Mouse (Mus musculus): ENCODE measurements around the gene Elp5. TPM values are rescaled to one million over a fixed set of nuclear protein-coding genes. Genes with fewer than 3 reads are reported as not detected.

Elp5 gene
- total and polyA plus RNA-seq, 3 experiments: 95.9 to 177 (median 119) TPM

DNA sequence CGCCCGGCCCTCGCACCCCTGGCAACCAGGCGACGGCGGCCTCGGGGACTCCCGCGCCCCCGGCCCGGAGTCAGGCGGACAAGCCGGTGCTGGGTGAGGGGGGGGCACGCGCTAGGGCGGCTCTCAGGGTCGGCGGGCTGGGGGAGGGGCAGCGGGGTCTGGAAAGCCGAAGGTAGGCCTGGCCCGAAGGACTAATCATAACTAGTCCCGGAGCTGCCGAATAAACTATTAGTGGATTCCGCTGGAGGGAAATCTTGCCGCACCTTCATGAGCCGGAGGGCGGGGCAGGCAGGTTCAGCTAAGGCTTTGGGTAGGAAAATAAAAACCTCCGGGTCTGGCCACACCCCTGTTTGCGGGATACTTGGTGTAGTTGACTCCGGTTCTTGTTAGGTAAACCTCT lies 46.2 kb downstream of the Elp5 start:
- Histone ChIP-seq H3K79me2 (replicated peaks; ENCODE audit: control insufficient read depth, extremely low read depth, insufficient read depth, poor library complexity, severe bottlenecking) (no peaks in the 10 kb centered on the region), H3K27ac (ENCODE audit: insufficient read depth, low read depth) (no peak overlapping the region), H3K4me2 (ENCODE audit: insufficient read depth, low read depth, poor library complexity, severe bottlenecking) (peak overlapping the region; percentile 92), H3K36me3 (replicated peaks in 1 of 2; ENCODE audit: control insufficient read depth in 1 of 2, insufficient read depth in 1 of 2, low read length in 1 of 2) (no peaks in the 10 kb centered on the region), H3K9ac (ENCODE audit: insufficient read depth, low read depth) (no peak overlapping the region), H3K4me3 (replicated peaks in 1 of 3; ENCODE audit: low read depth in 2 of 3, low read length in 2 of 3, poor library complexity in 1 of 3) (peak overlapping the region in 1 of 3 experiments; percentile 51), H3K4me1 (ENCODE audit: control insufficient read depth in 1 of 2, insufficient read depth in 2 of 2) (peaks cover 2 to 49% of the 10 kb centered on the region in 2 experiments), H3K27me3 (replicated peaks) (peaks cover 65% of the 10 kb centered on the region), H3K9me3 (replicated peaks; ENCODE audit: low read length) (no peaks in the 10 kb centered on the region)
- in situ Hi-C loops (cut with MboI; ENCODE audit: low pct_ligation_motif_present, low pct_unique_long_range_greater_than_20kb, low sequenced_read_pairs): no loop called here
- no peak for DNase-seq (ENCODE audit: extremely low read depth)
- dilution Hi-C loops (cut with MboI; ENCODE audit: extremely low pct_ligation_motif_present, extremely low pct_unique_long_range_greater_than_20kb, low sequenced_read_pairs): no loop called here
- TF ChIP-seq MAX (IDR thresholded peaks at IDR 0.05; ENCODE audit: low read length) (no peak), CHD1 (IDR thresholded peaks at IDR 0.05; ENCODE audit: low read depth, low read length) (no peak), ZMIZ1 (IDR thresholded peaks at IDR 0.05; ENCODE audit: low read depth, low read length) (no peak), JUN (IDR thresholded peaks at IDR 0.05; ENCODE audit: insufficient read depth, low read depth, low read length) (no peak), USF2 (conservative IDR thresholded peaks at IDR 0.05; ENCODE audit: low read depth, low read length) (no peak), MAFK (IDR thresholded peaks at IDR 0.05; ENCODE audit: insufficient replicate concordance, low read length) (no peak), HCFC1 (IDR thresholded peaks at IDR 0.05; ENCODE audit: low read depth, low read length) (no peak)

- in situ Hi-C loops (cut with MboI; ENCODE audit: low pct_ligation_motif_present, low pct_unique_long_range_greater_than_20kb, low sequenced_read_pairs): no loop called here
- DNase-seq (ENCODE audit: extremely low read depth): peak; percentile 70
- peaks cover 60% of the 10 kb centered on the region for H3K27me3 ChIP-seq (replicated peaks)
- TF ChIP-seq KAT2A (IDR thresholded peaks at IDR 0.05; ENCODE audit: insufficient replicate concordance, low read length) (no peak), E2F4 (IDR thresholded peaks at IDR 0.05; ENCODE audit: insufficient replicate concordance, low read depth, low read length) (no peak), USF2 (conservative IDR thresholded peaks at IDR 0.05; ENCODE audit: low read depth, low read length) (peak; percentile 92), TCF12 (IDR thresholded peaks at IDR 0.05; ENCODE audit: low read depth, low read length) (peak; percentile 64), MAZ (IDR thresholded peaks at IDR 0.05; ENCODE audit: low read depth, low read length) (0 out of 2 replicates have a peak, but pooled peaks have one; percentile 45), RCOR1 (conservative IDR thresholded peaks at IDR 0.05; ENCODE audit: low read depth, low read length) (no peak), USF1 (IDR thresholded peaks at IDR 0.05; ENCODE audit: low read depth, low read length) (peak; percentile 97), GABPA (IDR thresholded peaks at IDR 0.05; ENCODE audit: insufficient replicate concordance, low read depth, low read length) (no peak), SMC3 (IDR thresholded peaks at IDR 0.05; ENCODE audit: low read depth, low read length) (no peak), CTCF (conservative IDR thresholded peaks at IDR 0.05 in 1 of 2, IDR thresholded peaks at IDR 0.05 in 1 of 2; ENCODE audit: low read depth in 2 of 2, low read length in 2 of 2) (no peak), ZC3H11A (IDR thresholded peaks at IDR 0.05; ENCODE audit: low read depth, low read length) (no peak), MAFK (IDR thresholded peaks at IDR 0.05; ENCODE audit: insufficient replicate concordance, low read length) (no peak), SIN3A (IDR thresholded peaks at IDR 0.05; ENCODE audit: low read length) (peak; percentile 11; the same call in 1 of the 2 replicates), JUND (conservative IDR thresholded peaks at IDR 0.05; ENCODE audit: low read depth, low read length) (no peak), HCFC1 (IDR thresholded peaks at IDR 0.05; ENCODE audit: low read depth, low read length) (no peak; the same call in 1 of the 2 replicates), CHD2 (IDR thresholded peaks at IDR 0.05; ENCODE audit: low read length) (peak; percentile 80), MYC (IDR thresholded peaks at IDR 0.05; ENCODE audit: low read depth, low read length) (no peak), ZNF384 (IDR thresholded peaks at IDR 0.05; ENCODE audit: low read depth, low read length) (no peak), BHLHE40 (IDR thresholded peaks at IDR 0.05; ENCODE audit: low read depth, low read length) (peak; percentile 13; the same call in 1 of the 2 replicates), ELF1 (IDR thresholded peaks at IDR 0.05; ENCODE audit: low read depth, low read length) (0 out of 2 replicates have a peak, but pooled peaks have one; percentile 10), CHD1 (IDR thresholded peaks at IDR 0.05; ENCODE audit: low read depth, low read length) (no peak), PAX5 (IDR thresholded peaks at IDR 0.05; ENCODE audit: low read length) (no peak), EP300 (IDR thresholded peaks at IDR 0.05; ENCODE audit: low read length) (no peak), ETS1 (conservative IDR thresholded peaks at IDR 0.05; ENCODE audit: low read depth, low read length) (no peak), TBP (conservative IDR thresholded peaks at IDR 0.05; ENCODE audit: low read depth, low read length) (no peak), RAD21 (IDR thresholded peaks at IDR 0.05; ENCODE audit: low read depth, low read length) (no peak), MXI1 (IDR thresholded peaks at IDR 0.05; ENCODE audit: low read depth, low read length) (0 out of 2 replicates have a peak, but pooled peaks have one; percentile 54), POLR2A (IDR thresholded peaks at IDR 0.05; ENCODE audit: low read depth, low read length) (no peak), MAX (IDR thresholded peaks at IDR 0.05; ENCODE audit: low read length) (peak; percentile 92)
Measured at GRCm38 (mm10) chr11:69935137-69935879, 47.0 kb downstream of the Elp5 start, which contains the start of gene Ybx2. Ybx2 (plus strand) TSS chr11:69935796.

More at GRCm38 (mm10) chr11:69935137-69935879, 47.0 kb downstream of the Elp5 start, which contains the start of gene Ybx2:
- no peaks in the 10 kb centered on the region for H3K79me2 ChIP-seq (replicated peaks; ENCODE audit: control insufficient read depth, extremely low read depth, insufficient read depth, poor library complexity, severe bottlenecking)
- H3K27ac ChIP-seq (ENCODE audit: insufficient read depth, low read depth): no peak within 1 kb of the TSS
- peak within 1 kb of the TSS; percentile 92 for H3K4me2 ChIP-seq (ENCODE audit: insufficient read depth, low read depth, poor library complexity, severe bottlenecking)
- H3K9ac ChIP-seq (ENCODE audit: insufficient read depth, low read depth): peak within 1 kb of the TSS; percentile 3; the same call in 1 of the 2 replicates
- H3K4me1 ChIP-seq (ENCODE audit: control insufficient read depth in 1 of 2, insufficient read depth in 2 of 2): peaks cover 5 to 53% of the 10 kb centered on the region in 2 experiments
- no peaks in the 10 kb centered on the region for H3K36me3 ChIP-seq (replicated peaks in 1 of 2; ENCODE audit: control insufficient read depth in 1 of 2, insufficient read depth in 1 of 2, low read length in 1 of 2)
- dilution Hi-C loops (cut with MboI; ENCODE audit: extremely low pct_ligation_motif_present, extremely low pct_unique_long_range_greater_than_20kb, low sequenced_read_pairs): no loop called here
- H3K4me3 ChIP-seq (replicated peaks in 1 of 3; ENCODE audit: low read depth in 2 of 3, low read length in 2 of 3, poor library complexity in 1 of 3): peak within 1 kb of the TSS in 2 of 3 experiments; percentile 34 to 51
- H3K9me3 ChIP-seq (replicated peaks; ENCODE audit: low read length): no peaks in the 10 kb centered on the region
